Mouse (Mus musculus) neural tube, embryonic 13.5 days (tissue): ENCODE data around the gene 1700057G04Rik. TPM values are rescaled to one million over a fixed set of nuclear protein-coding genes. Genes with fewer than 3 reads are reported as not detected.
"Not testable (repeated sequence)": the region's sequence is repeated elsewhere in the genome, so short reads cannot be mapped to it uniquely, and the experiment has no call there.

Source experiments
- ATAC-seq: fragments of 200-750 bp; cut with Nextera tagmentation; 2 replicates; pipeline ENCODE4 v1.8.0; 2017; ENCODE audit warnings: low read depth, mild to moderate bottlenecking, moderate TSS enrichment, moderate library complexity
- H3K27ac ChIP-seq: fragments of 300-500 bp; sonication (generic); replicated peaks from 2 replicates; pipeline ENCODE4 v1.5.1; 2015; ENCODE audit warnings: moderate library complexity, mild to moderate bottlenecking, inconsistent platforms
- H3K27me3 ChIP-seq: fragments of 300-500 bp; sonication (generic); 2 replicates; pipeline ENCODE4 v1.6.1; 2015; ENCODE audit warnings: mild to moderate bottlenecking, inconsistent platforms
- H3K36me3 ChIP-seq: fragments of 300-500 bp; sonication (generic); 2 replicates; pipeline ENCODE4 v1.6.1; 2015; ENCODE audit warnings: mild to moderate bottlenecking, inconsistent platforms
- H3K4me1 ChIP-seq: fragments of 300-500 bp; sonication (generic); replicated peaks from 2 replicates; pipeline ENCODE4 v1.6.1; 2015; ENCODE audit warnings: inconsistent platforms
- H3K4me2 ChIP-seq: fragments of 300-500 bp; sonication (generic); 2 replicates; pipeline ENCODE4 v1.6.1; 2015; ENCODE audit warnings: inconsistent platforms, mild to moderate bottlenecking, moderate library complexity
- H3K4me3 ChIP-seq: fragments of 300-500 bp; sonication (generic); 2 replicates; pipeline ENCODE4 v1.5.1; 2015; ENCODE audit warnings: mild to moderate bottlenecking, inconsistent platforms
- H3K9ac ChIP-seq: fragments of 300-500 bp; sonication (generic); 2 replicates; pipeline ENCODE4 v1.6.1; 2015; ENCODE audit warnings: moderate library complexity, mild to moderate bottlenecking, inconsistent platforms
- H3K9me3 ChIP-seq: fragments of 300-500 bp; sonication (generic); 2 replicates; pipeline ENCODE4 v1.6.1; 2016; ENCODE audit warnings: inconsistent platforms
- WGBS: fragments of 180-500 bp; shearing (Covaris S2); methylation state at CpG from one replicate; pipeline ENCODE4 v1.1.7; 2015; 5-methylcytosine and 5-hydroxymethylcytosine counted together
- polyA plus RNA-seq: library from polyadenylated mRNA; unstranded; fragments of >200 nt; fragmentation: Nextera tagmentation; extraction: Ambion mirVana; gene quantifications from 2 replicates; pipeline ENCODE4 v1.2.1, GENCODE M21; 2015

The 1700057G04Rik gene
- polyA plus RNA-seq, 1 experiment from 2014 or later = not detected

DNA sequence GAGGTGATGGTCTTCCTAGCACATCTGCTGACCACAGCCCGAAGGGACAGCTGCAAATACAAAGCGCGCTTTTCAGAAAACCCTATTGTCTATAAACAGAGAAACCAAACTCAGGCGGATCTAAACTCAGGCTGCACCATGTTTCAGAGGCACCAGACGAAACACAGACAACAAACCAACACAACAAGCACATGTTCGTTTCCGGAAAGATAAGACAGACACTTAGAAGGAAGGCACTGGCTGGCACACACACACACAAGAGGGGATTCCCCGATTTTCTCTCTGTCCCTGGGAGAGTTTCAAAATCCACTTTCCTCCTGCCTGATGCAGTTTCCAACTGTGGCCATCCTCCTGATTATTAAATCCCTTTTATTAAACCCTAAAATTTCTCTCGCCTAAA is 16.8 kb downstream of the 1700057G04Rik start:
- H3K9ac ChIP-seq, H3K36me3 ChIP-seq, ATAC-seq, H3K4me3 ChIP-seq, H3K4me2 ChIP-seq, H3K4me1 ChIP-seq, H3K9me3 ChIP-seq, H3K27me3 ChIP-seq, H3K27ac ChIP-seq: not testable (repeated sequence)
- WGBS = 76% methylated on average over 9 of the region's 9 CpGs

DNA sequence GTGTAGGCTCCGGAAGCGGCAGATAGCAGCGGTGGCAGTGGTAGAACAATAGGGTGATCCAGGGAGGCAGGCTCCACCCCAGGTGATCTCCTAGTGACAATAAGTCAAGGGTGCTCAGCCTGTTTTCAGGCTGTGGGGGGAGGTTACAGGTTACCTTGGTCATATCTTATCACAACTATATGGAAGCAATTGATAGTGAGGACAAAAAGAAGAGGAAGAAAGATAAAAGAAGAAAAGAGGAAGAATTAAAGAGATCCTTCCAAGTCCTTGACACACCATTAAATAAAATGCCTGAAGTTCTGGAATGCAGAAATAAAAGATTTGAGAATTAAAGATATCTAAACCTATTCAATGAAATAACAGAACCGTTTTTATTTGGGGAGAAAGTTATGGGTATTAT is 17.6 kb downstream of the 1700057G04Rik start:
- Histone ChIP-seq H3K4me3 (no peak overlapping the region), H3K36me3 (no peaks in the 10 kb centered on the region), H3K27ac (no peak overlapping the region), H3K4me2 (no peak overlapping the region), H3K9ac (no peak overlapping the region), H3K27me3 (no peaks in the 10 kb centered on the region), H3K4me1 (no peaks in the 10 kb centered on the region), H3K9me3 (no peaks in the 10 kb centered on the region)
- WGBS = 84% methylated on average over 4 of the region's 4 CpGs
- ATAC-seq = no peak

DNA sequence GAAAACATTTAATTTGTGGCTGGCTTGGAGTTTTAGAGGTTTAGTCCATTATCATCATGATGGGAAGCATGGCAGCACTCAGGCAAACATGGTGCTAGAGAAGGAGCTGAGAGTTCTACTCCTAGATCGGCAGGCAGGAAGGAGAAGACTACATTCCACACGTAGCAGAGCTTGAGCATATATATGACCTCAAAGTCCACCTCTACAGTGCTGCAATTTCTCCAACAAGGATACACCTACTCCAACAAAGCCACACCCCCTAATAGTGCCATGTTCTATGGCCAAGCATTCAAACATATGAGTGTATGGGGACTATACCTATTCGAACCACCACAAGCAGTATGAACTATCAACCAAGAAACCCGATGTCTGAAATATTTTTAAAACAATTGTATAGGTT is 22.2 kb downstream of the 1700057G04Rik start:
- ATAC-seq = no peak
- H3K27me3 ChIP-seq = no peaks in the 10 kb centered on the region

DNA sequence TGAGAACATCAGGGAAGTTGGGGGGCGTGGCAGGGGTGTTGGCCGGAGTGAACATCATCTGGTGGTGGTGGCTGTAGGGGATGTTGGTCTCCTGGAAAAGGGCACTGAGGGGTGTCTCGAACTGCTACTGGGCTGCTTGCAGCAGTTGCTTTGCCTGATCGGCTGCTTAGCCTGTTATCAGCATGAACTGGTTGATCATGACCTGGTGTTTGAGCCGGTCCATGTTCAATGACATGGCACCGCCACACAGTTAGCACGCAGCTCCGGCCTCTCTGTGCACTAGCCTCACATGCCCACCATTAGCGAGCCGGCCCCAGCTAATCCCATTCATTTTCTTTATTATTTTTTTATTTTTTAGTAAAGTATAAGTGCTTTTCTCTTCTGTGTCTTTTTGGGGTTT is 25.7 kb downstream of the 1700057G04Rik start:
- 93% methylated on average over 10 of the region's 10 CpGs for WGBS
- H3K4me1 ChIP-seq = no peaks in the 10 kb centered on the region
- no peak overlapping the region for H3K4me2 ChIP-seq
- no peak overlapping the region for H3K27ac ChIP-seq
- H3K9ac ChIP-seq = no peak overlapping the region
- H3K36me3 ChIP-seq = no peaks in the 10 kb centered on the region
- ATAC-seq = no peak
- H3K27me3 ChIP-seq = no peaks in the 10 kb centered on the region
- H3K4me3 ChIP-seq = no peak overlapping the region
- H3K9me3 ChIP-seq = no peaks in the 10 kb centered on the region

More for the DNA sequence above, 22.2 kb downstream of the 1700057G04Rik start:
- Histone ChIP-seq H3K27ac (no peak overlapping the region), H3K4me1 (no peaks in the 10 kb centered on the region), H3K9ac (no peak overlapping the region), H3K4me3 (no peak overlapping the region), H3K36me3 (no peaks in the 10 kb centered on the region), H3K9me3 (no peaks in the 10 kb centered on the region), H3K4me2 (no peak overlapping the region)
- 93% methylated on average over 4 of the region's 4 CpGs for WGBS

- H3K9ac ChIP-seq = no peak overlapping the region
- no peak overlapping the region for H3K4me2 ChIP-seq
- no peaks in the 10 kb centered on the region for H3K9me3 ChIP-seq
- H3K27ac ChIP-seq = no peak overlapping the region
- WGBS = 92% methylated on average over 6 of the region's 6 CpGs
- no peaks in the 10 kb centered on the region for H3K27me3 ChIP-seq
- H3K4me1 ChIP-seq = no peaks in the 10 kb centered on the region
- H3K36me3 ChIP-seq = no peaks in the 10 kb centered on the region
- H3K4me3 ChIP-seq = no peak overlapping the region
- ATAC-seq = no peak
These were observed 26.2 kb downstream of the 1700057G04Rik start for GRCm38 (mm10) chr9:92335277-92335818.

DNA sequence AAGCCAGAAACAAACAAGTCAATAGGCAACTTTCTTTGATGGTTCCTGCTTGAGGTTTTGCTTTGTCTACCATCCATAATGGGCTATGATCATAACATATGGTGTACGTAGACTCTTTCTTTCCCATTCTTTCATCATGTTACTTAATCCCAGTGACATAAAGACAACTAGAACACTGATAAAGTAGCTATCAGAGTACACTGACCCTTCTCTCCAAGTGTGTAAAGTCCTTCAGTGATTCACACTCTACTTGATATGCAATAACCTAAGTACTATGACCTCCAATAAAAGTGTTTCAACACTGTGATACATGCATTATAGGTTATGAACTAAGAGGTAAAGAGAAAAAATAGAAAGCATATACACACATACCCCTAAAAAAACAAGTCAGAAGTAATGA is 27.9 kb downstream of the 1700057G04Rik start:
- WGBS = 82% methylated on average over 1 of the region's 1 CpGs
- H3K27ac ChIP-seq = no peak overlapping the region
- H3K4me3 ChIP-seq = no peak overlapping the region
- no peak for ATAC-seq
- no peaks in the 10 kb centered on the region for H3K36me3 ChIP-seq
- no peaks in the 10 kb centered on the region for H3K4me1 ChIP-seq
- no peak overlapping the region for H3K4me2 ChIP-seq
- H3K27me3 ChIP-seq = no peaks in the 10 kb centered on the region
- H3K9ac ChIP-seq = no peak overlapping the region
- H3K9me3 ChIP-seq = no peaks in the 10 kb centered on the region

GRCm38 (mm10) chr9:92337661-92338060 is 28.5 kb downstream of the 1700057G04Rik start:
- 91% methylated on average over 3 of the region's 3 CpGs for WGBS
- ATAC-seq = no peak

DNA sequence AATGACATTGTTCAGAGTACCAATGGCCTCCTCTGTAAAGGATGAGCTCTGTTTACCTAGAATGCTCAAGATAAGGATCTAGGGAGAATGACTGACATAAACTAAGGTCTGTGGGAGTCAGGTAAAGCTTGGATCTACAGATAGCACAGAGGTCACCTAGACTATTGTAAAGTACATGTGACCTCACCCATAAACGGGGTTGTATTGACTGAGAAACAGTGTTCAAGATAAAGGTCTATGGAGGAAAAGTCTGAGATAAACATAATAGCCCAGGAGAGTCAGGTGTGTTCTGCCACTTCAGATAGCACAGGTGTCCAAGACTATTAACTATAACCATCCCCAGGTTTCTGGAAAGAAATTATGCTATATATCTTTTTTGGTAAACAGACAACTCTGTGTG is 29.8 kb downstream of the 1700057G04Rik start:
- no peaks in the 10 kb centered on the region for H3K36me3 ChIP-seq
- 90% methylated on average over 1 of the region's 1 CpGs for WGBS
- ATAC-seq = no peak

More at GRCm38 (mm10) chr9:92337661-92338060, 28.5 kb downstream of the 1700057G04Rik start:
- Histone ChIP-seq H3K9ac (no peak overlapping the region), H3K4me2 (no peak overlapping the region), H3K27me3 (no peaks in the 10 kb centered on the region), H3K27ac (no peak overlapping the region), H3K4me3 (no peak overlapping the region), H3K36me3 (no peaks in the 10 kb centered on the region), H3K4me1 (no peaks in the 10 kb centered on the region), H3K9me3 (no peaks in the 10 kb centered on the region)

GRCm38 (mm10) chr9:92351924-92352323 is 42.7 kb downstream of the 1700057G04Rik start:
- H3K4me2 ChIP-seq = no peak overlapping the region
- H3K27ac ChIP-seq = no peak overlapping the region
- no peaks in the 10 kb centered on the region for H3K27me3 ChIP-seq
- no peaks in the 10 kb centered on the region for H3K9me3 ChIP-seq
- no peak for ATAC-seq
- no peaks in the 10 kb centered on the region for H3K36me3 ChIP-seq
- WGBS = 92% methylated on average over 1 of the region's 1 CpGs
- H3K9ac ChIP-seq = no peak overlapping the region
- no peak overlapping the region for H3K4me3 ChIP-seq
- no peaks in the 10 kb centered on the region for H3K4me1 ChIP-seq

More for the DNA sequence above, 29.8 kb downstream of the 1700057G04Rik start:
- Histone ChIP-seq H3K9me3 (no peaks in the 10 kb centered on the region), H3K27me3 (no peaks in the 10 kb centered on the region), H3K9ac (no peak overlapping the region), H3K4me2 (no peak overlapping the region), H3K4me3 (no peak overlapping the region), H3K4me1 (no peaks in the 10 kb centered on the region), H3K27ac (no peak overlapping the region)

GRCm38 (mm10) chr9:92353306-92353705 is 44.1 kb downstream of the 1700057G04Rik start:
- ATAC-seq = no peak
- no peaks in the 10 kb centered on the region for H3K4me1 ChIP-seq
- WGBS = 75% methylated on average over 3 of the region's 3 CpGs

DNA sequence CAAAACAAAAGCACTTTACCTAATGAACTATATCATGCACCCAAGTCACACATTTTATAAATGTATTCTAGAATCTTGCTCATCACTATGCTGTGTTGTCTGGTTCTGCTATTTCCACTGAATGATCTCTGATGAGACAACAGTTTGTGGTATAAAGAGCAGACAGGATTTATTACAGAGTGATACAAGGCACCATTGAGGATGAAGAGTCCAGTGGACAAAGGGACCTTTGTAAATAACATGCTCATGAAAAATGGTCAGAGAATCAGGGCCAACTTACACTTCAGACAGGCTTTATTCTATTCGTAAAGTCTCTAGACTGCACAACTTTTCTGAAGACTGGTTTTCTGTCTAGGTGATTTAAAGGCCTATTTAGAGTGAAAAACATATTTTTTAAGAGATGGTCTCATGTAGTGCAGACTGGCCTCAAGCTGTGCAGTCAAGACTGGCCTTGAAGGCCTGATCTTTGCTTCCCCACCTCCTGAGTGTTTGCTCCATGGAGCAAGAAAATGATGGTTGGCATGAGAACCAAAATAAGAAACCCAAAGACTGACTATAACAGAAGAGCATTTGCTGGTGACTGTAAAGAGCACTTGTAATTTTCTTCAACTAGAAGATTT is 51.6 kb downstream of the 1700057G04Rik start:
- Histone ChIP-seq H3K4me1 (peaks cover 9% of the 10 kb centered on the region; the same call in 1 of the 2 replicates), H3K9ac (no peak overlapping the region), H3K4me3 (no peak overlapping the region), H3K4me2 (no peak overlapping the region), H3K27ac (no peak overlapping the region), H3K27me3 (no peaks in the 10 kb centered on the region), H3K36me3 (no peaks in the 10 kb centered on the region), H3K9me3 (no peaks in the 10 kb centered on the region)
- ATAC-seq = peak; percentile 61
- 15% methylated on average over 1 of the region's 1 CpGs for WGBS

More at GRCm38 (mm10) chr9:92353306-92353705, 44.1 kb downstream of the 1700057G04Rik start:
- no peaks in the 10 kb centered on the region for H3K9me3 ChIP-seq
- no peak overlapping the region for H3K9ac ChIP-seq
- no peak overlapping the region for H3K27ac ChIP-seq
- no peaks in the 10 kb centered on the region for H3K27me3 ChIP-seq
- no peaks in the 10 kb centered on the region for H3K36me3 ChIP-seq
- H3K4me3 ChIP-seq = no peak overlapping the region
- no peak overlapping the region for H3K4me2 ChIP-seq

DNA sequence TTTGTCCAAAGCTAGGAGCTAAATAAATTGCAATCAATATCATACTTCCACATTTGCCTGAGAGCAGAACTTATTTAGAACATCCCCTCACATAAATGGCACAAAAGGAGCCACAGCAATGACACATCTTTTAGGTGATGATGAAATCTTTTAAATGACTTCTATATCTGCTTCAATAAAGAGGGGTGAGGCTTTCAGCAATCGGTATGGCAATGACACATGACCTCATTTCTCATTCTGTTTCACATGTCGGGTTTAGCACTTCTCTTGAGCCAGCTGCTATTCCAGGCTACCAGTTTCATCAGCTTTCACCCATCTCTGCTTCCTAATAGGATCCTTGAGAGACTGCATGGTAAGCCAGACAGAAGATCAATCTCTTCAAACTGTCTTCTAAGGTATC is 54.3 kb downstream of the 1700057G04Rik start:
- Histone ChIP-seq H3K9ac (no peak overlapping the region), H3K4me3 (no peak overlapping the region), H3K27ac (no peak overlapping the region), H3K4me2 (no peak overlapping the region), H3K9me3 (no peaks in the 10 kb centered on the region), H3K27me3 (no peaks in the 10 kb centered on the region), H3K4me1 (peaks cover 9% of the 10 kb centered on the region; the same call in 1 of the 2 replicates), H3K36me3 (no peaks in the 10 kb centered on the region)
- 88% methylated on average over 2 of the region's 2 CpGs for WGBS
- ATAC-seq = no peak

DNA sequence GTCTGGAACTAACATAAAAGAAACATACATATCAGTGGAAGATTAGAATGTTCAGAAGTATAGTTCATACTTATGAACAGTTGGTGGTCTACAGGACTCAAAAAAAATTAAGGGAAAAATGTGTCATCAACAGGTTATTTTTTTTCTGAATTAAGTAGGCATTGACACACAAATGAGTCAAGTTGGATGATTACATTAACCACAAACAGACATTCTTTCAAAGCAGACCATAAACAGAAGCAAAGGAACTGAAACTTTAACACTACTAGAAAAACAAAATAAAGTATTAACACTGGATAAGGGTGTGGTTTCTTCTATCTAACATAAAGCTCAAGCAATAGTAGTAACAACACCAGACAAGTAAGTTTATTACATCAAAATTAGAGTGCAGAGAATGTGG is 59.7 kb downstream of the 1700057G04Rik start:
- Histone ChIP-seq H3K36me3 (no peaks in the 10 kb centered on the region), H3K4me3 (no peak overlapping the region), H3K9ac (no peak overlapping the region), H3K27me3 (no peaks in the 10 kb centered on the region), H3K4me1 (no peaks in the 10 kb centered on the region), H3K4me2 (no peak overlapping the region), H3K27ac (no peak overlapping the region), H3K9me3 (no peaks in the 10 kb centered on the region)
- no peak for ATAC-seq
